Mouse (Mus musculus): ENCODE data around the gene Cd3e. TPM values are rescaled to one million over a fixed set of nuclear protein-coding genes. Genes with fewer than 3 reads are reported as not detected.

Cd3e gene
- not detected in 2 replicates for total RNA-seq (2023)

DNA sequence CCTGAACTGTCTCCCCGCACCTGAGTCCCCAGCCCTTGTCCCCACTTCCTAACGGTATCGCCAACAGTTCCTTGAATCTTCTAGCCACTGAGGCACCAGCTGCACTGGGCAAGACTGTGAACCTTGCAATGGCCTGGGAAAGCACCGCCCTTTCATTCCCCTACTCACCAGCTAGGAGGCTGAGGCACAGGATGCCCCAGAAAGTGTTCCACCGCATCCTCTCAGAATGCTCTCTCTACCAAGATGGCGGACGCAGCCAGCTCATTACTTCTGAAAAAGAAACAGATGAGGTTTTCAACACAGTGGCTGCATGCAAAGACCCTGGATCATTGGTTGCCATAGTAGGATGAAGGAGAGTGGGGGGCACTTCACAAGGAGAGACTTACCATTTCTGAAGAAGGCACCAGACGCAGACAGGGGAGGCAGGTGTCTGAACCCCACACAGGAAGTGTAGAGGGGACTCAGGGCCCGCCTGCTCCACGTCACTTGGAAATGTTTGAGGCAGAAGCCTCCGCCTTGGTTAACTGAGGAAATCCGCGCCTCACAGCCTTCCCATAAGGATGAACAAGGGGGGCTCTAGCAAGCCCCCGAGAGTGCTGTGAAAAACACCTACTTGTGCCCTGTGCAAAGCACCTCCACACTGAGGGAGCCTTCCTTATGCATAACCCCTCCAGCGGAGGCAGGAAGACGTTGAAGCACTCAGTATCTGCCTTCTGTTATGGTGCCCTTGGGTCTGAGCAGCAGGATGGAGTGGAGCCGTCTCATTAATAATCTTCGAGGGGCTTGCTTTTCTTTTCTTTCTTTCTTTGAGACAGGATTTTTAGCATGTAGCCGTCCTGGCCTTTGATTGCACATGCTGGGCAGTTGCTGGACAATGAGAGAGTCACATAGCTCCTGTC lies at the start of gene Cd3e:
Cd3e (minus strand) TSS at position 448 of the 899 bp plus-strand sequence.

GRCm38 (mm10) chr9:45055082-45055713 lies 45.8 kb upstream of the Cd3e start, which contains the start of gene Mpzl3:
Gene Mpzl3, plus strand, starts transcription at chr9:45055186.

DNA sequence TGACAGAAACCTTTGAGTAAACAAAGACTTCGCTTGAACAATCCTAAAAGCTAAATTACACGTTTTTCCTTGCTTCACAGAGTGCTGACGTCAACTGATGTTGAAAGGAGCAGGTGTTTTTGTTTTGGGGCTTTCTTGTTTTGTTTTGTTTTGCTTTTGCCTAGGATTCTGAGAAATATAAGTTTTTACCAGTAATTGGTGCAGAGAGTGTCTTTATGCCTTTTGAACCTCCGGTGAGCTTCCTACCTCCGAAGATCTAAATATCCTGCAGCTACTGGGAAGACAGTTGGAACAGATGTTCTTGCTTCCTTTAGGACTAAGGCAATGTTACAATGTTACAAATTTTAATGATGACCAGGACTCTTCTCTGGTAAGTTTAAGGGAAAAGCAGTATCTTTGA lies 30.1 kb upstream of the Cd3e start, which contains the start of gene Mpzl2:
Mpzl2 (plus strand) TSS at position 301 of the 400 bp plus-strand sequence.

GRCm38 (mm10) chr9:44981676-44982075 lies 27.8 kb downstream of the Cd3e start, which contains the start of gene Cd3d:
Gene Cd3d, plus strand, starts transcription at chr9:44981786.

GRCm38 (mm10) chr9:44980242-44980641 lies 29.2 kb downstream of the Cd3e start, which contains the start of gene Cd3g:
Gene Cd3g, minus strand, starts transcription at chr9:44980431.

DNA sequence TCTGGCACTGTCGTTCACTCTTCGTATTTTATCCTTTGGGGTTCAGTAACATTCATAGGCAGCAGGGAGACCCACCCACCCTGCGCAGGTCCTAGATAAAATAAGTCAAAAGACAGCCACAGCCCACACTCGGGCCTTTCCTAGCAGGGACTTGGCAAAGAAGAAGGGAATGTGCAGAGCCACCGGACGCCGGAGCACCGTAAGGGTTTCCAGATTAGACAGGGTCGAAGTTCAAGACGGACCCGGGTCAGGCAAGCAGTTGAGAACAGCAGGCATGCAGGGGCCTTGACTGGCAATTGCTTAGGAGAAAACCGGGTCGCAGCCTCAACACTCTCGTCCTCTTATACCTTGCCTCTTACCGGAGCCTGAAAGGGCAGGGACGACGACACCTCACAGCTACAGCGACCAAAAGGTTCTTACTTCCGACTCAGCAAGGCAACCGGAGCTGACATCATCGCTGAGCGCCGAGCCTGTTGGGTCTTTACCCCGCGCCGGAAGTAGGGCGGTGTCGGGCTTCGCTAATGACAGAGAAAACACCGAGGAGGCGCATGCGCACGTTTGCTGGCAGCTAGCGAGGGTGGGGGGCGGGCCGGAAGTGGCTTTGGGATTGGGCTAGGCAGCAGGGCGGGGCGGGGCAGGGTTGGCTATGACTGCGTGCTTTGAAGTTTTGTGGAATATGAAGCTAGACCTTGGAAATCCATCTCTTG lies 44.1 kb downstream of the Cd3e start, which contains the start of gene Ube4a:
Ube4a (minus strand) TSS at position 475 of the 707 bp plus-strand sequence.

Other genes with a start within 250 kb of the Cd3e start
- 109 and 136 TPM in 2 replicates for gene Arcn1, start 241.8 kb downstream of the Cd3e start, total RNA-seq (2023)
- 25.6 and 33.3 TPM in 2 replicates for gene Ift46, start 241.7 kb downstream of the Cd3e start, total RNA-seq (2023)
- 0.92 and 1.3 TPM in 2 replicates for gene Tmem25, start 210.3 kb downstream of the Cd3e start, total RNA-seq (2023)
- 1.3 TPM in 1 of 2 replicates, not detected in the other for gene Ttc36, start 206.6 kb downstream of the Cd3e start, total RNA-seq (2023)
- gene Kmt2a, start 128.3 kb downstream of the Cd3e start, total RNA-seq (2023): 42.8 and 47.7 TPM in 2 replicates
- gene Atp5l, start 88.9 kb downstream of the Cd3e start, total RNA-seq (2023): 155 and 185 TPM in 2 replicates
- gene Ube4a, start 44.0 kb downstream of the Cd3e start, total RNA-seq (2023): 63.4 and 71.4 TPM in 2 replicates
- 0.47 and 0.93 TPM in 2 replicates for gene Cd3g, start 29.2 kb downstream of the Cd3e start, total RNA-seq (2023)
- gene Cd3d, start 27.8 kb downstream of the Cd3e start, total RNA-seq (2023): 100 and 121 TPM in 2 replicates
- gene Mpzl2, start 30.2 kb upstream of the Cd3e start, total RNA-seq (2023): 0.11 TPM in 1 of 2 replicates, not detected in the other
- 9.9 and 12.7 TPM in 2 replicates for gene Mpzl3, start 45.6 kb upstream of the Cd3e start, total RNA-seq (2023)
- gene Jaml, start 69.6 kb upstream of the Cd3e start, total RNA-seq (2023): 93.4 and 131 TPM in 2 replicates
- 1.5 and 2.0 TPM in 2 replicates for gene Scn2b, start 108.2 kb upstream of the Cd3e start, total RNA-seq (2023)
- 0.16 and 0.34 TPM in 2 replicates for gene Scn4b, start 128.8 kb upstream of the Cd3e start, total RNA-seq (2023)
- not detected in 2 replicates for gene BC049352, start 172.4 kb upstream of the Cd3e start, total RNA-seq (2023)
- not detected in 2 replicates for gene Tmprss4, start 194.5 kb upstream of the Cd3e start, total RNA-seq (2023)

Measured in neutrophil, adult 65 days (primary cell).